Mouse (Mus musculus) hindbrain, embryonic 16.5 days (tissue): Measurements from ENCODE around the gene 4930544D05Rik. TPM values are rescaled to one million over a fixed set of nuclear protein-coding genes. Genes with fewer than 3 reads are reported as not detected.

Experiments used
- ATAC-seq: fragments of 200-750 bp; cut with Nextera tagmentation; 2 replicates; pipeline ENCODE4 v1.8.0; 2017; ENCODE audit warnings: moderate TSS enrichment, moderate library complexity
- H3K27ac ChIP-seq: fragments of 300-500 bp; sonication (generic); 2 replicates; pipeline ENCODE4 v1.5.1; 2014; ENCODE audit warnings: low read depth, mild to moderate bottlenecking, control low read depth, low read length, moderate library complexity
- H3K27me3 ChIP-seq: fragments of 300-500 bp; sonication (generic); replicated peaks from 2 replicates; pipeline ENCODE4 v1.6.1; 2014; ENCODE audit warnings: low read length; ENCODE audit not compliant: control insufficient read depth, insufficient read depth
- H3K36me3 ChIP-seq: fragments of 300-500 bp; sonication (generic); 2 replicates; pipeline ENCODE4 v1.6.1; 2014; ENCODE audit warnings: mild to moderate bottlenecking, low read length, moderate library complexity, mixed read lengths; ENCODE audit not compliant: control insufficient read depth, insufficient read depth
- H3K4me1 ChIP-seq: fragments of 300-500 bp; sonication (generic); 2 replicates; pipeline ENCODE4 v1.6.1; 2014; ENCODE audit warnings: low read depth, low read length; ENCODE audit not compliant: control insufficient read depth, insufficient read depth
- H3K4me2 ChIP-seq: fragments of 300-500 bp; sonication (generic); 2 replicates; pipeline ENCODE4 v1.6.1; 2014; ENCODE audit warnings: mild to moderate bottlenecking, low read length, control low read depth, moderate library complexity
- H3K4me3 ChIP-seq: fragments of 300-500 bp; sonication (generic); 2 replicates; pipeline ENCODE4 v1.5.1; 2014; ENCODE audit warnings: mild to moderate bottlenecking, low read length, control low read depth, moderate library complexity
- H3K9ac ChIP-seq: fragments of 300-500 bp; sonication (generic); 2 replicates; pipeline ENCODE4 v1.6.1; 2014; ENCODE audit warnings: low read depth, mild to moderate bottlenecking, control low read depth, low read length, moderate library complexity
- H3K9me3 ChIP-seq: fragments of 300-500 bp; sonication (generic); 2 replicates; pipeline ENCODE4 v1.6.1; 2014; ENCODE audit warnings: mild to moderate bottlenecking, low read length, moderate library complexity; ENCODE audit not compliant: control insufficient read depth
- WGBS: fragments of 180-500 bp; shearing (Covaris S2); extraction: QIAGEN DNeasy Blood & Tissue Kit; methylation state at CpG from one replicate; pipeline ENCODE4 v1.1.7; 2014; 5-methylcytosine and 5-hydroxymethylcytosine counted together
- polyA plus RNA-seq: library from polyadenylated mRNA; unstranded; fragments of >200 nt; fragmentation: Nextera tagmentation; extraction: Ambion mirVana; gene quantifications from 2 replicates; pipeline ENCODE4 v1.2.1, GENCODE M21; 2015

Gene 4930544D05Rik
- polyA plus RNA-seq, 1 experiment from 2014 or later: not detected

DNA sequence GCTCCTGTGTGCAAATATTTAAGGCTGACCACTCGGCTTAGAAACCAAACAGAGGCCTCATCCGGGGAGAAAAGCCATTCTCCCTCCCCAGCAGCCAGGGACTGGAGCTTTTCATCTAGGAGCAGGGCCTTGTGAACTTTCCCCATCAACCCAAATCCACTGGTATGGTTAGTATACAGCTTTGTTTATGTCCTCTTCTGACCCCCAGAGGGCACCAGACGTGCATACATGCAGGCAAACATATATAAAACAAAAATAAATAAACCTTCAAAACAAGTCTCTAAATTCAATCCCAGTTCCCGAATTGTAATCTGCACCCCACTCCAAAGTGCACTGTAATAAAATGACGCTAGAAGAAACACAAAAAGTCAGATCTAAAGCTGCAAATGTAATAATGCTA lies 13.9 kb downstream of the 4930544D05Rik start:
- no peak overlapping the region for H3K4me3 ChIP-seq
- H3K9ac ChIP-seq: no peak overlapping the region
- ATAC-seq: no peak
- 54% methylated on average over 5 of the region's 5 CpGs for WGBS
- H3K36me3 ChIP-seq: no peaks in the 10 kb centered on the region
- no peak overlapping the region for H3K4me2 ChIP-seq
- no peaks in the 10 kb centered on the region for H3K4me1 ChIP-seq
- no peaks in the 10 kb centered on the region for H3K9me3 ChIP-seq
- H3K27ac ChIP-seq: no peak overlapping the region
- no peaks in the 10 kb centered on the region for H3K27me3 ChIP-seq

DNA sequence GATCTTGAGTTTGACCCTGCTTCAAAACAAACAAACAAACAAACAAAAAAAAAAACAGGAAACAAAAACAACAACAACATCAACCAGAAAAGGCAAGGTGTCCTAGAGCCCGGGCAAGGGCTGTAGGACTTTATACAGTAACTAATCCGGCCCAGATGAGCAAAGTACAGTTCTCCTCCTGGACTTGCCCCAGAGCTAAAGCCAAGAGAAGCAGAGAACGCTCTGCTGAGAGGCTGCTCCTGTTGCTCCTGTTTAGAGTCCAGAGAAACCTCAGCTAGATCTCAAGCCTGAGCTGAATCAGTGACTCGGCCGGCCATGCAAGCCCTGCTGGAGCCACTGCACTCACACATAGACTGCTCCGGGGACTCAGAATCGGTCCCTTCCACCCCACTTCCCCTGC lies 14.5 kb downstream of the 4930544D05Rik start:
- no peak overlapping the region for H3K9ac ChIP-seq
- H3K4me3 ChIP-seq: no peak overlapping the region
- WGBS: 71% methylated on average over 7 of the region's 7 CpGs
- H3K4me2 ChIP-seq: no peak overlapping the region
- no peak overlapping the region for H3K27ac ChIP-seq
- no peaks in the 10 kb centered on the region for H3K4me1 ChIP-seq
- H3K9me3 ChIP-seq: no peaks in the 10 kb centered on the region
- H3K27me3 ChIP-seq: no peaks in the 10 kb centered on the region
- no peak for ATAC-seq
- no peaks in the 10 kb centered on the region for H3K36me3 ChIP-seq

DNA sequence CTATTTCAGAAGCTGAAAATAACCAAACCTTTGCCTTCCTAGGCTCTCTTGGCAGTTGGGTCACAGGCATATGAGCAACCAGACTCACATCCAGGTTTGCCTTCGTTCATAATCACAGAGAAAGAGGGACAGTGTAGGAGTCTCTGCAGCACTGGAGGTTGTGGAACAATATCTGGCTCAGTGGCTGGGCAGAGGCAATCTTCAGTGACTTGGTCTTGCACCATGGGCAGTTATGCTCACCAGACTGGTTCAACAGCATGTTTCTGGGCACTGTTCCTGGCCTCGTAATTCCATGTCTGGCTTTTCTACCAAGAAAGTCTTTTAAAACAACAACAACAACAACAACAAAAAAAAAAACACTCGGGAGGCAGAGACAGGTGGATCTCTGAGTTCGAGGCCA lies 20.0 kb downstream of the 4930544D05Rik start:
- Histone ChIP-seq H3K9me3 (no peaks in the 10 kb centered on the region), H3K9ac (no peak overlapping the region), H3K4me2 (no peak overlapping the region), H3K4me3 (no peak overlapping the region), H3K27ac (no peak overlapping the region), H3K27me3 (no peaks in the 10 kb centered on the region), H3K4me1 (no peaks in the 10 kb centered on the region), H3K36me3 (no peaks in the 10 kb centered on the region)
- WGBS: 81% methylated on average over 4 of the region's 4 CpGs
- no peak for ATAC-seq

DNA sequence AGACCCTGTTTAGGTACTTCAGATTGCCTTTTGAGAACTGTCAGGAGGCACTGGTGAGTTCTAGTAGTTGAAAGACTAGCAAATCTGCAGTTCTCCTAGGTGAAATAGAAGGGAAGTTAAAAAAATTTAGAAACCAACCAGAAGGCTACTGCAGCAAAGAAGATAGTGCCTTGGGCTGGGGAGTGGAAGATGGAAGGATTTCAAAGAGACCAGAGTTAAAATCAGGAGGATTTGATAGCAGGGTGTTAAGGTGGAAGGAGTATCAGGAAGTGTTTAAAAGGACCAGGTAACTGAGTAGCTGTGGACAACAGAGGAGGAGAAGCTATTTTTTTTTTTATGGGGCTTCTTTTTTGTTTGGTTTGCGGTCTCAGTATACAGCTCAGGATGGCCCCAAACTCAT lies 22.1 kb downstream of the 4930544D05Rik start:
- Histone ChIP-seq H3K4me1 (no peaks in the 10 kb centered on the region), H3K9me3 (no peaks in the 10 kb centered on the region), H3K27me3 (no peaks in the 10 kb centered on the region), H3K27ac (no peak overlapping the region), H3K36me3 (no peaks in the 10 kb centered on the region), H3K4me2 (no peak overlapping the region), H3K9ac (no peak overlapping the region), H3K4me3 (no peak overlapping the region)
- no peak for ATAC-seq
- 95% methylated on average over 1 of the region's 1 CpGs for WGBS

DNA sequence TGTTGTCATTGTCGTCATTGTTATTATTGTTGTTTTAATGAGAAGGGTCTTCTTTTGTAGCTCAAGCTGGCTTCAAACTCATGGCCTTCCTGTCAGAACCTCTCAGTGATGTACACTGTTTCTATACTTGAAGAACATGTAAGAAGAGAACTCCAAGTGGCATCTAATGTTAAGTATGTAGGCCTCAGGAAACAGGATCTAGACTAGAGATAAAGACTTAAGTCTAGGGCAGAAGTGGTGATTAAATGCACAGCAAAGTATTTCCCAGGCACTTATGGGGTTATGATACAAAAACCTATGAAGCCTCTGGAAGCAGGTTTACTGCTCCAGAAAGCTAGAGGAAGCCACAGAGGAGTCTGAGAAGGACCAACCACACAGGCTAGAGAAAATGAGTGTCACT lies 22.6 kb downstream of the 4930544D05Rik start:
- Histone ChIP-seq H3K4me1 (no peaks in the 10 kb centered on the region), H3K9ac (no peak overlapping the region), H3K36me3 (peaks cover 3% of the 10 kb centered on the region; the same call in 1 of the 2 replicates), H3K27ac (no peak overlapping the region), H3K4me3 (no peak overlapping the region), H3K9me3 (no peaks in the 10 kb centered on the region), H3K27me3 (no peaks in the 10 kb centered on the region), H3K4me2 (no peak overlapping the region)
- 87% methylated on average over 1 of the region's 1 CpGs for WGBS
- no peak for ATAC-seq

DNA sequence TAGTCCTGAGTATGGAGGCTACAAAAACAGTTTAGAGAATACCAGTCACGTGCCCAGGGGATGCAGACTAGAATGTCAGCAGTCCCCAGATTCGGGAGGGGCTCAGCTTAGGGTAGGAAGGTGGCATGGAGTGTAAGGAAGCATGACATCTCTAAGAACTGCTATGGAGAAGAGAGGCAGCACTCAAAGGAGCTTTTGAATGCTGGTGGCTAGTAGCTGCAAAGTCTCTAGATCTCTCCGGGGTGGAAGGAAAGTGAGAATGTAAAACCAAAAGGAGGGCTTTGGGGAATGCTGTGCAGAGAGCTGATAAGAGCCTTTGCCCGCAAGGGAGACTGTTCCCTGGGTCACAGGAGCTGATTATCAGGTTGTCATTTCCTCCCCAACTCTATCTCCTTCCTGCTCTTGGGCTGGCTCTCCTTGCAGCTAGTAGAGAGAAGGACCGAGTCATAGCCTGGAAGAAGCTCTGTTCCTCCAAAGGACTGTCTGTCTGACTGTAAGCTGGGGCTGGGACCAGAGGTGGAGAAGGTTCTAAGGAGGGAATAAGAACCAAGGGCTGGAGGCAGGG lies 23.1 kb downstream of the 4930544D05Rik start, which contains the start of gene Gp1ba:
TSS of gene Gp1ba (plus strand) at position 409 of the 565 bp plus-strand sequence.
- Histone ChIP-seq H3K27me3 (no peaks in the 10 kb centered on the region), H3K27ac (no peak within 1 kb of the TSS), H3K36me3 (peaks cover 3% of the 10 kb centered on the region; the same call in 1 of the 2 replicates), H3K9me3 (no peaks in the 10 kb centered on the region), H3K4me1 (no peaks in the 10 kb centered on the region), H3K9ac (no peak within 1 kb of the TSS), H3K4me2 (no peak within 1 kb of the TSS), H3K4me3 (no peak within 1 kb of the TSS)
- ATAC-seq: no peak
- 69% methylated on average over 5 of the region's 5 CpGs for WGBS

DNA sequence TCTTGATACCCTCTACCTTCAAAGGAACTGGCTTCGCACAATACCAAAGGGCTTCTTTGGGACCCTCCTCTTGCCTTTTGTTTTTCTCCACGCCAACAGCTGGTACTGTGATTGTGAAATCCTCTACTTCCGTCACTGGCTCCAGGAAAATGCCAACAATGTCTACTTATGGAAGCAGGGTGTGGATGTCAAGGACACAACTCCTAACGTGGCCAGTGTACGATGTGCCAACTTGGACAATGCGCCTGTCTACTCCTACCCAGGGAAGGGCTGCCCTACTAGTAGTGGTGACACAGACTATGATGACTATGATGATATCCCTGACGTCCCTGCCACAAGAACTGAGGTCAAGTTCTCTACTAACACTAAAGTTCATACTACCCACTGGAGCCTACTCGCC lies 24.3 kb downstream of the 4930544D05Rik start:
- no peak overlapping the region for H3K9ac ChIP-seq
- ATAC-seq: no peak

DNA sequence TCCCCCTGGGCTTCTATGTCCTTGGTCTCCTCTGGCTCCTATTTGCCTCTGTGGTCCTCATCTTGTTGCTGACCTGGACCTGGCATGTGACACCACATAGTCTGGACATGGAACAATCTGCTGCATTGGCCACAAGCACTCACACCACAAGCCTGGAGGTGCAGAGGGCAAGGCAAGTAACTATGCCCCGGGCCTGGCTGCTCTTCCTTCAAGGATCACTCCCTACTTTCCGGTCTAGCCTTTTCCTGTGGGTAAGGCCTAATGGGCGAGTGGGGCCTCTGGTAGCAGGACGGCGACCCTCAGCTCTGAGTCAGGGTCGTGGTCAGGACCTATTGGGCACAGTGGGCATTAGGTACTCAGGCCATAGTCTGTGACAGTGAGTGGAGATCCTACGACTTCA lies 25.6 kb downstream of the 4930544D05Rik start:
- Histone ChIP-seq H3K4me2 (no peak overlapping the region), H3K36me3 (peaks cover 10% of the 10 kb centered on the region; the same call in 1 of the 2 replicates), H3K27me3 (no peaks in the 10 kb centered on the region), H3K4me1 (peaks cover 12% of the 10 kb centered on the region), H3K9ac (no peak overlapping the region), H3K4me3 (no peak overlapping the region), H3K9me3 (no peaks in the 10 kb centered on the region), H3K27ac (no peak overlapping the region)
- WGBS: 83% methylated on average over 7 of the region's 7 CpGs
- no peak for ATAC-seq

More for the DNA sequence above, 24.3 kb downstream of the 4930544D05Rik start:
- Histone ChIP-seq H3K4me2 (no peak overlapping the region), H3K9me3 (no peaks in the 10 kb centered on the region), H3K27ac (no peak overlapping the region), H3K4me1 (no peaks in the 10 kb centered on the region), H3K27me3 (no peaks in the 10 kb centered on the region), H3K4me3 (no peak overlapping the region), H3K36me3 (peaks cover 10% of the 10 kb centered on the region; the same call in 1 of the 2 replicates)
- 88% methylated on average over 8 of the region's 8 CpGs for WGBS

DNA sequence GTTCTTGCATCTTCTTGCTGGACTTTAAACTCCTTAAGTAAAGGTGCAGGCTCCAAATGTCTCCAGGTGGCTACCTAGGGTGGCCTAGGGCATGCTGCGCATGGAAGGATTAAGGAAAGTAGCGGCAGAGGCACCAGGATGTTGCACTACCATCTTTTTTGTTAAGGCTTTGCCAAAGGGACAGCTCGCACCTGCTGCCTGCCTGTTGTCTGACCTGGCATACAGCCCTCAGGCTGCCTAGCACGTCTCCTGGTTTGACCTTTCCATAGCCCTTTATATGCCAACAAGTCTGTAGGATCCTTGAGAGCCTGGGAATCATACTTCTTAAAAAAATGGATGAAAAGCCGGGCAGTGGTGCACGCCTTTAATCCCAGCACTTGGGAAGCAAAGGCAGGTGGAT lies 27.4 kb downstream of the 4930544D05Rik start:
- H3K9me3 ChIP-seq: no peaks in the 10 kb centered on the region
- peaks cover 16% of the 10 kb centered on the region for H3K4me1 ChIP-seq
- no peak overlapping the region for H3K27ac ChIP-seq
- no peak overlapping the region for H3K4me3 ChIP-seq
- 92% methylated on average over 6 of the region's 6 CpGs for WGBS
- ATAC-seq: no peak
- no peak overlapping the region for H3K9ac ChIP-seq
- no peak overlapping the region for H3K4me2 ChIP-seq
- no peaks in the 10 kb centered on the region for H3K27me3 ChIP-seq
- H3K36me3 ChIP-seq: peaks cover 10% of the 10 kb centered on the region; the same call in 1 of the 2 replicates
